Mouse (Mus musculus): ENCODE results near the gene Nr1h3.

DNA sequence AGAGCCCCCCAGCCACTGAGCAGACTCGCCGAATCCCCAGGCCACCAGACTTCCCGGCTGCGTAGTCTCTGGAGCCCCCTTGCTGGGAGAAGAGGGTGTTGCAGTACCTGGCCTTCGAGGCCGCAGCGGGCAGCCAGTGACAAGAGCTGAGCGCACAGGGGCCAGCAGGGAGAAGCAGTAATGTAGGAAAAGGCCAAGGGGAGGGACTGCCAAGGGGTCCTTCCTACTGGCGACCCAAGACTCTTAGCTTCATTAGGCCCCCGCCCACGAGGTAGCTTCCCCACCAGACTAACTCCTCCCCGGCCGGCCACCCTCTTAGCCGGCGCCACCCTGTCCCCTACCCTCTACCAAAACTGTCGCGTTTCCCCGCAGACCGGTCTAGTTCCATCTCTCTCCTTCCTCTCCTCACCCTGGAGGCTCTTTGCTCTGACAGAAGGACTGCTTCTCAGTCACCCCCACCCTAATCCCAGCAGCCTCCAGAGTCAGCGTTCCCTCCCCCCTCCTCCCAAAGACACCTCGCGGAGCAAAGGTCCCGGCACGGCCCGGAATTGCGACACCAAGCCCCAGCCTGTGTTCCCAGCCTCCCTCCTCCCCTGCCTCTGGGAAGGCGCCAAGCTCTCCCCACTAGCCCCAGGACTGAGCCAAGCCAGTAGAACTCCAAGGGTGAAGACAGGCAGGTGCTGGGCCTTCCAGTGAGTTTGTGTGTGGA is 7.9 kb downstream of the Nr1h3 start:
- peak; percentile 35; the same call in 1 of the 2 replicates for TF ChIP-seq POLR2A (IDR thresholded peaks at IDR 0.05; ENCODE audit: borderline replicate concordance, control insufficient read depth, low read depth, low read length)
- peak; percentile 77 for TF ChIP-seq CTCF (IDR thresholded peaks at IDR 0.05; ENCODE audit: control insufficient read depth, insufficient read depth, low read length)
